Mouse (Mus musculus): ENCODE data around the gene Llph.

GRCm38 (mm10) chr10:120189782-120190181, 37.1 kb upstream of the Llph start:
- no peak for TF ChIP-seq POLR2A (IDR thresholded peaks at IDR 0.05; ENCODE audit: borderline replicate concordance, extremely low read depth, insufficient read depth, insufficient read length, poor library complexity, severe bottlenecking)
- no peak for TF ChIP-seq CTCF (IDR thresholded peaks at IDR 0.05; ENCODE audit: borderline replicate concordance, extremely low read depth, insufficient read depth, insufficient read length)
